Mouse (Mus musculus): ENCODE results near the gene Zfp955b. TPM values are rescaled to one million over a fixed set of nuclear protein-coding genes. Genes with fewer than 3 reads are reported as not detected.

The Zfp955b gene
- polyA plus RNA-seq, 1 experiment from 2014 or later, result 8.2 TPM

Other genes with a start within 250 kb of the Zfp955b start
- not detected in 2 replicates for gene 4921501E09Rik, start 221.5 kb upstream of the Zfp955b start, polyA plus RNA-seq (2014; fragmentation: Nextera tagmentation; extraction: Ambion mirVana)
- gene Zfp563, start 200.2 kb upstream of the Zfp955b start, polyA plus RNA-seq (2014; fragmentation: Nextera tagmentation; extraction: Ambion mirVana), result 6.6 and 7.1 TPM in 2 replicates
- not detected in 2 replicates for gene Morc2b, start 149.9 kb upstream of the Zfp955b start, polyA plus RNA-seq (2014; fragmentation: Nextera tagmentation; extraction: Ambion mirVana)
- gene Olfr55, start 121.1 kb upstream of the Zfp955b start, polyA plus RNA-seq (2014; fragmentation: Nextera tagmentation; extraction: Ambion mirVana), result not detected in 2 replicates
- gene Olfr239, start 98.2 kb upstream of the Zfp955b start, polyA plus RNA-seq (2014; fragmentation: Nextera tagmentation; extraction: Ambion mirVana), result not detected in 2 replicates
- not detected in 2 replicates for gene Olfr1564, start 67.9 kb upstream of the Zfp955b start, polyA plus RNA-seq (2014; fragmentation: Nextera tagmentation; extraction: Ambion mirVana)
- 16.8 and 18.0 TPM in 2 replicates for gene Zfp955a, start 34.4 kb upstream of the Zfp955b start, polyA plus RNA-seq (2014; fragmentation: Nextera tagmentation; extraction: Ambion mirVana)
- 0.04 TPM in 1 of 2 replicates, not detected in the other for gene Olfr63, start 24.9 kb upstream of the Zfp955b start, polyA plus RNA-seq (2014; fragmentation: Nextera tagmentation; extraction: Ambion mirVana)
- gene Zfp81, start 69.3 kb downstream of the Zfp955b start, polyA plus RNA-seq (2014; fragmentation: Nextera tagmentation; extraction: Ambion mirVana), result 10.8 and 14.6 TPM in 2 replicates
- 15.0 and 16.7 TPM in 2 replicates for gene Zfp101, start 105.1 kb downstream of the Zfp955b start, polyA plus RNA-seq (2014; fragmentation: Nextera tagmentation; extraction: Ambion mirVana)
- gene Actl9, start 143.4 kb downstream of the Zfp955b start, polyA plus RNA-seq (2014; fragmentation: Nextera tagmentation; extraction: Ambion mirVana), result not detected in 2 replicates
- 53.6 and 54.5 TPM in 2 replicates for gene Adamts10, start 234.7 kb downstream of the Zfp955b start, polyA plus RNA-seq (2014; fragmentation: Nextera tagmentation; extraction: Ambion mirVana)

All from intestine, embryonic 14.5 days (tissue).